Comparison of ENCODE assay signal across 8 mouse cellular contexts in genomic region chr3:52045221-52045641, GRCm38 (mm10). TPM values are rescaled to one million over a fixed set of nuclear protein-coding genes. Genes with fewer than 3 reads are reported as not detected.
A peak's percentile ranks its signal among the peaks of the same experiment; 100 is the strongest.
DNase-seq lines count a peak whose midpoint lies in the region; ATAC-seq and TF ChIP-seq lines count a peak whose summit lies in the region.

No protein-coding gene starts in this region.

- DNase-seq in right cerebral cortex, postnatal 14 days: peak; percentile 50
- no peak for DNase-seq in right cerebral cortex, adult 18-20 months
- no peak for DNase-seq in liver, embryonic 14.5 days (ENCODE audit: low read depth in 3 of 3, low spot score in 3 of 3)
- DNase-seq in lung, adult 2 months: no peak

- H3K27me3 ChIP-seq in embryonic facial prominence, embryonic 15.5 days: no peaks in the 10 kb centered on the region
- no peaks in the 10 kb centered on the region for H3K27me3 ChIP-seq in hindbrain, embryonic 15.5 days
- no peaks in the 10 kb centered on the region for H3K27me3 ChIP-seq in liver, embryonic 14.5 days (ENCODE audit: control insufficient read depth, insufficient read depth, low read length)

- WGBS in embryonic facial prominence, embryonic 15.5 days: 8% methylated on average over 6 of the region's 6 CpGs
- 15% methylated on average over 6 of the region's 6 CpGs for WGBS in hindbrain, embryonic 15.5 days
- 28% methylated on average over 6 of the region's 6 CpGs for WGBS in liver, embryonic 14.5 days (ENCODE audit: insufficient replicate concordance)
- WGBS in lung, adult 2 months: 34% methylated on average over 6 of the region's 6 CpGs

- H3K36me3 ChIP-seq in embryonic facial prominence, embryonic 15.5 days: no peaks in the 10 kb centered on the region
- no peaks in the 10 kb centered on the region for H3K36me3 ChIP-seq in hindbrain, embryonic 15.5 days
- no peaks in the 10 kb centered on the region for H3K36me3 ChIP-seq in liver, embryonic 14.5 days (replicated peaks; ENCODE audit: control insufficient read depth, insufficient read depth, low read depth)

- peaks cover 46% of the 10 kb centered on the region for H3K4me1 ChIP-seq in embryonic facial prominence, embryonic 15.5 days
- H3K4me1 ChIP-seq in hindbrain, embryonic 15.5 days (replicated peaks): peaks cover 49% of the 10 kb centered on the region
- H3K4me1 ChIP-seq in liver, embryonic 14.5 days (replicated peaks; ENCODE audit: control insufficient read depth in 2 of 2, insufficient read depth in 2 of 2, low read length in 1 of 2): peaks cover 5 to 35% of the 10 kb centered on the region in 2 experiments; a peak in 3 of 4 replicates
- H3K4me1 ChIP-seq in lung, adult 2 months (ENCODE audit: control insufficient read depth, insufficient read depth, low read length): peaks cover 9% of the 10 kb centered on the region

- no peaks in the 10 kb centered on the region for H3K9me3 ChIP-seq in embryonic facial prominence, embryonic 15.5 days (replicated peaks)
- H3K9me3 ChIP-seq in hindbrain, embryonic 15.5 days: no peaks in the 10 kb centered on the region
- H3K9me3 ChIP-seq in liver, embryonic 14.5 days (ENCODE audit: control insufficient read depth, low read length): no peaks in the 10 kb centered on the region

- H3K27ac ChIP-seq in embryonic facial prominence, embryonic 15.5 days (replicated peaks): peak overlapping the region; percentile 95
- H3K27ac ChIP-seq in hindbrain, embryonic 15.5 days (replicated peaks): peak overlapping the region; percentile 86
- no peak overlapping the region for H3K27ac ChIP-seq in liver, embryonic 14.5 days

- no peak overlapping the region for H3K9ac ChIP-seq in embryonic facial prominence, embryonic 15.5 days
- no peak overlapping the region for H3K9ac ChIP-seq in hindbrain, embryonic 15.5 days
- no peak overlapping the region for H3K9ac ChIP-seq in liver, embryonic 14.5 days (replicated peaks)

- peak overlapping the region; percentile 61 for H3K4me2 ChIP-seq in embryonic facial prominence, embryonic 15.5 days (replicated peaks)
- H3K4me2 ChIP-seq in hindbrain, embryonic 15.5 days: peak overlapping the region; percentile 58
- H3K4me2 ChIP-seq in liver, embryonic 14.5 days (ENCODE audit: low read depth): peak overlapping the region; percentile 53

- no peak for TF ChIP-seq CTCF in liver, embryonic 14.5 days (IDR thresholded peaks at IDR 0.05; ENCODE audit: low read depth)
- no peak for TF ChIP-seq CTCF in lung, adult 2 months (IDR thresholded peaks at IDR 0.05; ENCODE audit: insufficient read depth, low read length)

- TF ChIP-seq POLR2A in lung, adult 2 months (IDR thresholded peaks at IDR 0.05; ENCODE audit: borderline replicate concordance, extremely low read depth, low read depth, low read length): no peak

- 0 out of 2 replicates have a peak overlapping the region, but pooled peaks have one; percentile 35 for H3K4me3 ChIP-seq in embryonic facial prominence, embryonic 15.5 days (replicated peaks)
- no peak overlapping the region for H3K4me3 ChIP-seq in hindbrain, embryonic 15.5 days
- H3K4me3 ChIP-seq in liver, embryonic 14.5 days (ENCODE audit: insufficient read depth in 1 of 2, low read depth in 2 of 2, low read length in 2 of 2): no peak overlapping the region
- no peak overlapping the region for H3K4me3 ChIP-seq in lung, adult 2 months (replicated peaks; ENCODE audit: extremely low read depth, low read depth, low read length)

- no peak for ATAC-seq in embryonic facial prominence, embryonic 15.5 days (ENCODE audit: insufficient number of reproducible peaks, low FRiP score, low TSS enrichment, low read depth)
- no peak for ATAC-seq in hindbrain, embryonic 15.5 days (ENCODE audit: low FRiP score, low read depth)
- no peak for ATAC-seq in liver, embryonic 14.5 days (ENCODE audit: insufficient read depth)
- no peak for ATAC-seq in monocyte, adult 5-6 weeks (replicated peaks; ENCODE audit: insufficient number of reproducible peaks, low FRiP score, low TSS enrichment, poor library complexity, severe bottlenecking)
- ATAC-seq in inflammation-experienced regulatory T-cells, adult 6 months: no peak

- no peak for TF ChIP-seq EP300 in liver, embryonic 14.5 days (IDR thresholded peaks at IDR 0.05; ENCODE audit: low read depth)

RNA-seq across cellular contexts. Expression of gene Maml3, which starts 59.6 kb away (rescaled TPM):
- 6.5 TPM in 2 replicates for polyA plus RNA-seq in embryonic facial prominence, embryonic 15.5 days (2015; fragmentation: Nextera tagmentation; extraction: Ambion mirVana)
- polyA plus RNA-seq in hindbrain, embryonic 15.5 days (2015; fragmentation: Nextera tagmentation; extraction: Ambion mirVana): 7.7 and 7.8 TPM in 2 replicates
- polyA plus RNA-seq in liver, embryonic 14.5 days (2012; rRNA removed): 0.71 and 0.73 TPM in 2 replicates
- polyA plus RNA-seq in liver, embryonic 14.5 days (2014; fragmentation: Nextera tagmentation; extraction: Ambion mirVana): 0.57 and 0.73 TPM in 2 replicates
- 5.8 to 12.7 TPM (median 8.5 TPM) in 3 replicates for total RNA-seq in monocyte, adult 5-6 weeks (2017)
- 1 to 10 TPM in 1 of 3 experiments, under 1 TPM in 1, not detected in 1; 0.68 to 2.2 TPM for polyA plus RNA-seq in inflammation-experienced regulatory T-cells, adult 6 months (2017; shearing (Covaris generic))
- 9.1 and 11.2 TPM in 2 replicates for polyA plus RNA-seq in lung, adult 2 months (2012; rRNA removed)
